Mouse (Mus musculus) megakaryocyte progenitor cell, adult 5-6 weeks (primary cell): ENCODE measurements around the gene Pqlc3. TPM values are rescaled to one million over a fixed set of nuclear protein-coding genes. Genes with fewer than 3 reads are reported as not detected.
A peak's percentile ranks its signal among the peaks of the same experiment; 100 is the strongest.

ENCODE experiments used
- ATAC-seq: replicated peaks from 2 replicates; pipeline ENCODE4 v1.8.0; 2016; ENCODE audit warnings: mild to moderate bottlenecking, moderate TSS enrichment, inconsistent platforms; ENCODE audit not compliant: poor library complexity
- total RNA-seq, 2 experiments: library from RNA; stranded (forward) in 1 of 2; stranded (reverse) in 1 of 2; fragments of 157-497, 149-512 nt in 1 of 2; fragments of 200-1000 nt in 1 of 2; gene quantifications; 2 replicates each; pipeline versions ENCODE4 v1.2.3 to v1.2.4; 2015 to 2017

Gene Pqlc3
- total RNA-seq, 2 experiments from 2014 or later = 19.5 to 39.9 TPM

GRCm38 (mm10) chr12:17011100-17011870 is 11.1 kb upstream of the Pqlc3 start, which contains the start of gene 2410004P03Rik:
Gene 2410004P03Rik (minus strand): TSS chr12:17011727.
- ATAC-seq = peak; percentile 94

- no peak for ATAC-seq
Observed at GRCm38 (mm10) chr12:17009466-17009865, 9.3 kb upstream of the Pqlc3 start.

- no peak for ATAC-seq
Observed at GRCm38 (mm10) chr12:17001211-17001610, 1.0 kb upstream of the Pqlc3 start.

GRCm38 (mm10) chr12:17000628-17001027 is 420 bp upstream of the Pqlc3 start:
- ATAC-seq = peak; percentile 60

GRCm38 (mm10) chr12:16999146-16999545 is 1.1 kb downstream of the Pqlc3 start:
- no peak for ATAC-seq

DNA sequence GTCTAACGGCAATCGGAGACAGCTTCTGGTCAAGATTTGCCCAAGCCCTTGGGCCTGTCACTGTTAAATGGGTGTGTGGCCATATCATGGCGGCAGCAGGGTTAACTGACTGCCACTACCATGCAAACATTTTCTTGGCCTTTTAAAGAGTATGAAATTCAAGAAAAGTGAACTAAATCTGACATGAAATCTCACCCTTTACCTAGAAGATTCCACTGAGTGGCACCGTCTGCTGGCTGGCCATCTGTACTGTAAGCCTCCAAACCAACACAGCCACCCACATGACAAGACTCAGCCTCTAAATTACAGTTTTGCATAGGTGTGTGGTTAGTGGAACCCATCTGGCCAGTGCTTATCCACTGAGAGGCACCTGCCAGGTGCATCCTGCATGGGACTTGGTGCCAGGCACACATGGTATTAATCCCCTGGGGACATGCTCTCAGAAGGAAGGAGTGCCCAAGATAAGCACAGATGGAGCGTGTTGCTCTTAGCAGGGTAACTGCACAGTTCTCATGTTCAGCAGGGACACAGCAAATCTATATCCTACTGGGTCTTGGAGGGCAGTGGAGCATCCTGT is 3.2 kb downstream of the Pqlc3 start:
- ATAC-seq = no peak

GRCm38 (mm10) chr12:16996281-16996680 is 3.9 kb downstream of the Pqlc3 start:
- ATAC-seq = no peak

- ATAC-seq = no peak
Observed at GRCm38 (mm10) chr12:16994291-16994690, 5.9 kb downstream of the Pqlc3 start.

DNA sequence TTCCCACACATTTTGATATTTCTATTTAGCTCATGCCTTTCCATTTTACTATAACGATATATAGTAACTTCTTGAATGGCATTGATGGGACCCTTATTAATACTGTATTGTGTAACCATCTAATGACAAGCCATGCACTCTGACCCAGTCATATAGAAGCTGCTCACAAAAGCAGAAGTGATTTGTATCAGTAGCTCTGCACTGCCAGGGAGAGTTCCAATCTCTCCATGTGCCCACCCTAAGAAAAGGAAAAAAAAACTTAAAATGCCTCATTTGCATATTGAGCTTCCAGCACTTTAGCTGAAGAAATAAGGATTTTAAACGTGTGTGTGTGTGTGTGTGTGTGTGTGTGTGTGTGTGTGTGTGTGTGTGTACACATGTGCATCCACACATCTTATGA is 7.9 kb downstream of the Pqlc3 start:
- ATAC-seq = peak; percentile 51; the same call in 1 of the 2 replicates

GRCm38 (mm10) chr12:16991376-16991775 is 8.8 kb downstream of the Pqlc3 start:
- ATAC-seq = no peak

DNA sequence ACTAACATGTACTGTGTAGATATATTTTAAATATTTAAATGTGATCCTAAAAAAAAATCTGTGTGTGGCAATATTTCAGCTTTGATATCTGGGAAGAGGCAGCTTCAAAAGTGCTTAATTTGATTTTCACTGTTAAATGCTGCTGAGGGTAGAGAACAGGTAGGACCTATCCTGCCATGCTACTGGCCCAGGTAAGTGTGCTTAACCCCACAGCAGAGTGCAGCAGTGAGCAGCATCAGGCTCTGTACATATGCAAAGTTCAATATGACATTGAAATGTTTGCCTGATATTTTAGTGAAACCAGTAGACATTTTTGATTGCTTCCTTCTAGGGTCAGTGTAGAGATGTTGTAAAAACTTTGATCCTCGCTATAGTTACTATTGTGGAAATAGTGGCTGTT is 14.4 kb downstream of the Pqlc3 start:
- ATAC-seq = no peak

DNA sequence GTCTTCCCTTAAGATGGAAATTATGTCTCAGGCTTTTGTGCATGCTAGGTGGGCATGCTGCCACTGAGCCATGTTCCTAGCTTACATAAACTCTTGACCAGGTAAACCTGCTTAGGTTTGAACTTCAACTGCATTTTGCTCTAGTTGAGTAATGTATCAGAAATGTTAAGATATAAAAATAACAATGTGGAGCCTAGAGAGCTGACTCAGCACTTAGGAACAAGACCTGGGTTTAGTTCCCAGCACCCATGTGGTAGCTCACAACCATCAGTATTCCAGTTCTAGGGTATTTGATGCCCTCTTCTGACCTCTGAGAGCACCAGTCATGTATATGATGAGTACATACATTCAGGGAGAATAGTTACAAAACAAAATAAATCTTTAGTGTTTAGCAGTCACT is 23.1 kb downstream of the Pqlc3 start:
- ATAC-seq = no peak

GRCm38 (mm10) chr12:16966811-16967210 is 33.4 kb downstream of the Pqlc3 start:
- no peak for ATAC-seq

- no peak for ATAC-seq
Observed at GRCm38 (mm10) chr12:16963354-16963753, 36.9 kb downstream of the Pqlc3 start.

DNA sequence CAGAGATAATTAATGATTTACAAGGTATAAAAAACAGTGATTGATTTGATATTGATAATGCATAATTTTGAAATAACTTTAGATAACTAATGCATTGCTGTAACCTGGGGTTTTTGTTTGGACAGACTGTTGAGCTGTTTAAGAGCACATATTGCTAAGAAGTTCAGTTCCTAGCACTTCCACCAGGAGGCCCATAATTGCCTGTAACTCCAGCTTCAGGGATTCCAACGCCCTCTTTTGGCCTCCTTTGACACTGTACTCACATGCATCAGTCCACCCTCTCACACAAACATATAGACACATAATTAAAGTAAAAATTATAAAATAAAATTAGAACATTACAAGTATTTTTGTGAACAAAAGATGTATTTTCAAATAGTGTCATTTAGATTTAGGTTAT is 41.4 kb downstream of the Pqlc3 start:
- ATAC-seq = peak; percentile 86

GRCm38 (mm10) chr12:16948239-16948638 is 52.0 kb downstream of the Pqlc3 start:
- no peak for ATAC-seq

GRCm38 (mm10) chr12:16941976-16942375 is 58.2 kb downstream of the Pqlc3 start:
- peak; percentile 69 for ATAC-seq

Other genes with a start within 250 kb of the Pqlc3 start
- 0.02 TPM in 1 of 2 replicates, not detected in the other for gene Greb1, start 199.5 kb downstream of the Pqlc3 start, total RNA-seq (2015)
- 0.04 and 0.17 TPM in 2 replicates for gene Greb1, start 199.5 kb downstream of the Pqlc3 start, total RNA-seq (2017)
- 51.7 and 60.3 TPM in 2 replicates for gene E2f6, start 189.4 kb downstream of the Pqlc3 start, total RNA-seq (2015)
- 49.2 and 49.9 TPM in 2 replicates for gene E2f6, start 189.4 kb downstream of the Pqlc3 start, total RNA-seq (2017)
- gene Rock2, start 105.5 kb downstream of the Pqlc3 start, total RNA-seq (2015) = 56.7 and 64.2 TPM in 2 replicates
- gene Rock2, start 105.5 kb downstream of the Pqlc3 start, total RNA-seq (2017) = 45.8 and 69.0 TPM in 2 replicates
- 0.24 TPM in 1 of 2 replicates, not detected in the other for gene 2410004P03Rik, start 11.3 kb upstream of the Pqlc3 start, total RNA-seq (2015)
- gene 2410004P03Rik, start 11.3 kb upstream of the Pqlc3 start, total RNA-seq (2017) = 0.04 TPM in 1 of 2 replicates, not detected in the other
- not detected in 2 replicates for gene Kcnf1, start 176.5 kb upstream of the Pqlc3 start, total RNA-seq (2015)
- gene Kcnf1, start 176.5 kb upstream of the Pqlc3 start, total RNA-seq (2017) = not detected in 2 replicates